Mouse (Mus musculus) liver, embryonic 13.5 days (tissue): ENCODE data around the gene Fbxo17. TPM values are rescaled to one million over a fixed set of nuclear protein-coding genes. Genes with fewer than 3 reads are reported as not detected.
"Not testable (repeated sequence)": the region's sequence is repeated elsewhere in the genome, so short reads cannot be mapped to it uniquely, and the experiment has no call there.

Source experiments
- ATAC-seq: fragments of 200-750 bp; cut with Nextera tagmentation; 2 replicates; pipeline ENCODE4 v1.8.0; 2017; ENCODE audit warnings: low read depth, mild to moderate bottlenecking, moderate number of reproducible peaks, moderate library complexity
- DNase-seq: peaks from one replicate; pipeline ENCODE4 v3.0.0; 2022
- H3K27ac ChIP-seq: fragments of 300-500 bp; sonication (generic); 2 replicates; pipeline ENCODE4 v1.5.1; 2015; ENCODE audit warnings: moderate library complexity, mild to moderate bottlenecking, inconsistent platforms
- H3K27me3 ChIP-seq: fragments of 300-500 bp; sonication (generic); 2 replicates; pipeline ENCODE4 v1.6.1; 2015; ENCODE audit warnings: mild to moderate bottlenecking, inconsistent platforms
- H3K36me3 ChIP-seq: fragments of 300-500 bp; sonication (generic); 2 replicates; pipeline ENCODE4 v1.6.1; 2015; ENCODE audit warnings: mild to moderate bottlenecking, inconsistent platforms
- H3K4me1 ChIP-seq: fragments of 300-500 bp; sonication (generic); replicated peaks from 2 replicates; pipeline ENCODE4 v1.6.1; 2015; ENCODE audit warnings: inconsistent platforms
- H3K4me2 ChIP-seq: fragments of 300-500 bp; sonication (generic); 2 replicates; pipeline ENCODE4 v1.6.1; 2015; ENCODE audit warnings: inconsistent platforms, mild to moderate bottlenecking, moderate library complexity
- H3K4me3 ChIP-seq: fragments of 300-500 bp; sonication (generic); replicated peaks from 2 replicates; pipeline ENCODE4 v1.5.1; 2015; ENCODE audit warnings: mild to moderate bottlenecking, inconsistent platforms
- H3K9ac ChIP-seq: fragments of 300-500 bp; sonication (generic); 2 replicates; pipeline ENCODE4 v1.6.1; 2015; ENCODE audit warnings: mild to moderate bottlenecking, inconsistent platforms
- H3K9me3 ChIP-seq: fragments of 300-500 bp; sonication (generic); replicated peaks from 2 replicates; pipeline ENCODE4 v1.6.1; 2016; ENCODE audit warnings: inconsistent platforms
- whole genome bisulfite sequencing: fragments of 180-500 bp; shearing (Covaris S2); methylation state at CpG from one replicate; pipeline ENCODE4 v1.1.7; 2015; ENCODE audit not compliant: insufficient replicate concordance; 5-methylcytosine and 5-hydroxymethylcytosine counted together
- polyA plus RNA-seq: library from polyadenylated mRNA; unstranded; fragments of >200 nt; fragmentation: Nextera tagmentation; extraction: Ambion mirVana; gene quantifications from 2 replicates; pipeline ENCODE4 v1.2.1, GENCODE M21; 2015

The Fbxo17 gene
- polyA plus RNA-seq, 1 experiment from 2014 or later, result 1.8 TPM

GRCm38 (mm10) chr7:28694423-28694822, 22.2 kb upstream of the Fbxo17 start:
- Histone ChIP-seq H3K36me3 (no peaks in the 10 kb centered on the region), H3K4me1 (peaks cover 15% of the 10 kb centered on the region), H3K9ac (no peak overlapping the region), H3K4me2 (no peak overlapping the region), H3K27ac (no peak overlapping the region), H3K9me3 (no peaks in the 10 kb centered on the region), H3K27me3 (peaks cover 38% of the 10 kb centered on the region), H3K4me3 (no peak overlapping the region)
- DNase-seq (no peak), ATAC-seq (no peak)
- 15% methylated on average over 14 of the region's 14 CpGs for WGBS

- 35% methylated on average over 8 of the region's 8 CpGs for WGBS
- H3K27ac ChIP-seq, result no peak overlapping the region
- no peak overlapping the region for H3K4me2 ChIP-seq
- H3K9me3 ChIP-seq, result no peaks in the 10 kb centered on the region
- H3K4me1 ChIP-seq, result peaks cover 15% of the 10 kb centered on the region
- no peak for DNase-seq
- no peak overlapping the region for H3K4me3 ChIP-seq
- no peak overlapping the region for H3K9ac ChIP-seq
- H3K36me3 ChIP-seq, result no peaks in the 10 kb centered on the region
- ATAC-seq, result no peak
- H3K27me3 ChIP-seq, result peaks cover 38% of the 10 kb centered on the region
Measured at GRCm38 (mm10) chr7:28694966-28695511, 21.6 kb upstream of the Fbxo17 start.

DNA sequence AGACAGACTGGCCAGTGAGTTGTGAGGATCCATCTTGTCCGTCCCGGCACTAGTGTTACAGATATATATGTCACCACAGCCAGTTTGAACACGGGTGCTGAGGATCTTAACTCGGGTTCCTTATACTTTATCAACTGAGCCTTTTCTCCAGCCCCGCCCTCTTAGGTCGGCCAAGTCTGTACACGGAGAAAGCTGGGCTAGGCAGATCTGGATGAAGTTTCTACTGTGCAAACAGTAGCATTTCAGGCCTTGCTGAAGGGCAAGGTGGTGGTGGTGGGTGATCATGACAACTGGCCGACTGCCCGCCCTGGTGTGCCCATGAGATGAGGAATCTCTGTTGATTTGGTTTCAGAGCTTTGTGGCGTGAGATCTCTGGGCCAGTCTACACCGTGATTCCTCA, 19.3 kb upstream of the Fbxo17 start:
- Histone ChIP-seq H3K4me1 (peaks cover 15% of the 10 kb centered on the region), H3K27ac (no peak overlapping the region), H3K9me3 (0 out of 2 replicates have a peak, but pooled peaks cover 4% of the 10 kb centered on the region), H3K4me2 (no peak overlapping the region), H3K4me3 (no peak overlapping the region), H3K9ac (no peak overlapping the region), H3K36me3 (no peaks in the 10 kb centered on the region), H3K27me3 (peaks cover 28% of the 10 kb centered on the region)
- 57% methylated on average over 11 of the region's 11 CpGs for WGBS
- ATAC-seq (no peak), DNase-seq (no peak)

DNA sequence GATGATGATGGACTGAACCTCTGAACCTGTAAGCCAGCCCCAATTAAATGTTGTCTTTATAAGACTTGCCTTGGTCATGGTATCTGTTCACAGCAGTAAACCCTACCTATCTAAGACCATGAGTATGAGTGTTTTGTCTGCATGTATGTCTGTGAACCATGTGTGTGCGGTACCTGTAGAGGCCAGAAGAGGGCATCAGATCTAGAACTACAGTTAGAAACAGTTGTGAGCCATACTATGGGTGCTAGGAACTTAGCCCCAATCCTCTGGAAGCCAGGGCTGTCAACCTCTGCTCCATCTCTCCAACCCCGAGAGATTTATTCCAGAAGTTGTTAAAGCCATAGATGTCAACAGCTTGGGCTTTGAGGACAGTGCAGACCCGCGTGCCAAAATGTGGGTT, 16.3 kb upstream of the Fbxo17 start:
- Histone ChIP-seq H3K9ac (no peak overlapping the region), H3K27ac (no peak overlapping the region), H3K4me2 (no peak overlapping the region), H3K4me3 (no peak overlapping the region), H3K9me3 (0 out of 2 replicates have a peak, but pooled peaks cover 4% of the 10 kb centered on the region), H3K36me3 (no peaks in the 10 kb centered on the region), H3K27me3 (no peaks in the 10 kb centered on the region), H3K4me1 (no peaks in the 10 kb centered on the region)
- whole genome bisulfite sequencing, result 71% methylated on average over 4 of the region's 4 CpGs
- DNase-seq, result no peak
- ATAC-seq, result no peak

DNA sequence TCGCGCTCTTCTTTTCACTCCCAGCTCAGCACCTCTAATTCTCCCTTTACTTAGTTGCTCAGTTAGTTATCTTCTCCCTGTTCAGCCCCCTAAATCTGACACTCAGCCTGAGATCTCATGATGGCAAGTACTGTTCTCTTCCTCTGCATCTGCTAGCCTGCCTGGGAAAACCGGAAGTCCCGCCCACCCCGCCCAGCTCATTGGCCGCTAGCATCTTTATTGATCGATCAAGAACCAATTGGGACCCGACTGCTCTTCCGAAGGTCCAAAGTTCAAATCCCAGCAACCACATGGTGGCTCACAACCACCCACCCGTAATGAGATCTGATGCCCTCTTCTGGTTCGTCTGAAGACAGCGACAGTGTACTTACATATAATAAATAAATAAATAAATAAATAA, 15.3 kb upstream of the Fbxo17 start:
- 79% methylated on average over 12 of the region's 12 CpGs for whole genome bisulfite sequencing
- not testable (repeated sequence) for H3K9ac ChIP-seq, H3K4me2 ChIP-seq, DNase-seq, H3K27ac ChIP-seq, ATAC-seq, H3K4me1 ChIP-seq, H3K27me3 ChIP-seq, H3K36me3 ChIP-seq, H3K4me3 ChIP-seq, H3K9me3 ChIP-seq

GRCm38 (mm10) chr7:28702601-28703143, 13.9 kb upstream of the Fbxo17 start:
- H3K36me3 ChIP-seq, result no peaks in the 10 kb centered on the region
- no peaks in the 10 kb centered on the region for H3K27me3 ChIP-seq
- 46% methylated on average over 9 of the region's 9 CpGs for WGBS
- H3K9ac ChIP-seq, result no peak overlapping the region
- H3K4me1 ChIP-seq, result no peaks in the 10 kb centered on the region
- no peak overlapping the region for H3K4me2 ChIP-seq
- ATAC-seq (no peak), DNase-seq (no peak)
- H3K4me3 ChIP-seq, result no peak overlapping the region
- no peak overlapping the region for H3K27ac ChIP-seq
- 0 out of 2 replicates have a peak, but pooled peaks cover 4% of the 10 kb centered on the region for H3K9me3 ChIP-seq

DNA sequence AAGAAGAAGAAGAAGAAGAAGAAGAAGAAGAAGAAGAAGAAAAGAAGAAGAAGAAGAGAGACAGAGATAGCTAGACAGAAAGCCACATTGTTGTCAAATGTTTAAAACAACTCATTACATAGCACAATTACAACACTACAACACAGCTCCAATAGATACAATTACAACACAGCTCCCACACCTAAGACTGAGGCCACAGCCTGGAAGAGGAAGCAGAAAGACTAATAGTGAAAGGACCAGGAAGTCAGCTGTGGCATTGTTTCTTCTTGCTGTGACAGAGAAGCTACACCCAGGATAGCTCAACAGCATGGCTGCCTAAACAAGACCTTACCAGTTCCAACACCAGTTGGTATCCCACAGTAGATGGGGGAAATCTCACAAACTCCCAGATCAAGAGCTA, 7.2 kb upstream of the Fbxo17 start:
- H3K36me3 ChIP-seq, result no peaks in the 10 kb centered on the region
- ATAC-seq, result no peak
- no peaks in the 10 kb centered on the region for H3K4me1 ChIP-seq
- no peak overlapping the region for H3K9ac ChIP-seq
- H3K4me2 ChIP-seq, result no peak overlapping the region
- H3K27ac ChIP-seq, result no peak overlapping the region
- H3K4me3 ChIP-seq, result no peak overlapping the region
- no peak for DNase-seq
- H3K9me3 ChIP-seq, result no peaks in the 10 kb centered on the region
- H3K27me3 ChIP-seq, result no peaks in the 10 kb centered on the region

GRCm38 (mm10) chr7:28710962-28711361, 5.6 kb upstream of the Fbxo17 start:
- Histone ChIP-seq H3K4me1 (no peaks in the 10 kb centered on the region), H3K36me3 (no peaks in the 10 kb centered on the region), H3K27me3 (0 out of 2 replicates have a peak, but pooled peaks cover 3% of the 10 kb centered on the region), H3K4me3 (no peak overlapping the region), H3K9ac (no peak overlapping the region), H3K9me3 (no peaks in the 10 kb centered on the region), H3K4me2 (no peak overlapping the region), H3K27ac (no peak overlapping the region)
- WGBS, result 55% methylated on average over 3 of the region's 3 CpGs
- ATAC-seq (no peak), DNase-seq (no peak)

DNA sequence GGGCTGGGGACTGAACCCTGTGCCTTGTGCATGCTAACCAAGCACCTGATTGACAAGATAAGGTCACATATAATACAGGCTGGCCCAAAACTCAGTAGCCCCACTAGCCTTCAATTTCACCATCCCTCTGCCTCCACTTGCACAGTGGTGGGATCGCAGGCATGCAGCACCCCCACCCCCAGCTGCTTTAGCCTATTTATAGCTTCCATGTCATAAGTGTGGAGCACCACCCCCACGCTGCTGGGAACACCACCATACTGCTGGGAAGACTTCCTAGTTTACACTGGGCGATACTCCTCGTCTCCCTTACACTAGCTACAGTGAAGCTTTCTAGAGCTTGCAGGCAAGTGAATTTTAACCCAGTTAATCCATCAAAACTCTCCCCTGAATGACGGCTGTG, 1.9 kb upstream of the Fbxo17 start:
- H3K4me2 ChIP-seq, result no peak overlapping the region
- no peaks in the 10 kb centered on the region for H3K36me3 ChIP-seq
- WGBS, result 59% methylated on average over 5 of the region's 5 CpGs
- H3K27ac ChIP-seq, result no peak overlapping the region
- DNase-seq, result no peak
- H3K27me3 ChIP-seq, result peaks cover 13% of the 10 kb centered on the region; the same call in 1 of the 2 replicates
- no peak overlapping the region for H3K4me3 ChIP-seq
- ATAC-seq, result no peak
- no peak overlapping the region for H3K9ac ChIP-seq
- H3K4me1 ChIP-seq, result peaks cover 8% of the 10 kb centered on the region; the same call in 1 of the 2 replicates
- H3K9me3 ChIP-seq, result no peaks in the 10 kb centered on the region

GRCm38 (mm10) chr7:28715598-28715997, 1.0 kb upstream of the Fbxo17 start:
- no peak overlapping the region for H3K4me3 ChIP-seq
- ATAC-seq, result no peak
- 76% methylated on average over 2 of the region's 2 CpGs for WGBS

GRCm38 (mm10) chr7:28717726-28718125, 1.1 kb downstream of the Fbxo17 start:
- H3K4me3 ChIP-seq, result no peak overlapping the region
- H3K4me2 ChIP-seq, result no peak overlapping the region
- H3K9ac ChIP-seq, result no peak overlapping the region
- no peak for ATAC-seq
- H3K27ac ChIP-seq, result no peak overlapping the region
- DNase-seq, result no peak
- WGBS, result 71% methylated on average over 10 of the region's 10 CpGs
- peaks cover 13% of the 10 kb centered on the region; the same call in 1 of the 2 replicates for H3K27me3 ChIP-seq
- H3K9me3 ChIP-seq, result no peaks in the 10 kb centered on the region
- H3K36me3 ChIP-seq, result no peaks in the 10 kb centered on the region
- H3K4me1 ChIP-seq, result peaks cover 8% of the 10 kb centered on the region; the same call in 1 of the 2 replicates

More at GRCm38 (mm10) chr7:28715598-28715997, 1.0 kb upstream of the Fbxo17 start:
- Histone ChIP-seq H3K4me2 (no peak overlapping the region), H3K9ac (no peak overlapping the region), H3K27ac (no peak overlapping the region), H3K36me3 (no peaks in the 10 kb centered on the region), H3K27me3 (peaks cover 13% of the 10 kb centered on the region; the same call in 1 of the 2 replicates), H3K9me3 (no peaks in the 10 kb centered on the region), H3K4me1 (peaks cover 8% of the 10 kb centered on the region; the same call in 1 of the 2 replicates)
- DNase-seq, result no peak

DNA sequence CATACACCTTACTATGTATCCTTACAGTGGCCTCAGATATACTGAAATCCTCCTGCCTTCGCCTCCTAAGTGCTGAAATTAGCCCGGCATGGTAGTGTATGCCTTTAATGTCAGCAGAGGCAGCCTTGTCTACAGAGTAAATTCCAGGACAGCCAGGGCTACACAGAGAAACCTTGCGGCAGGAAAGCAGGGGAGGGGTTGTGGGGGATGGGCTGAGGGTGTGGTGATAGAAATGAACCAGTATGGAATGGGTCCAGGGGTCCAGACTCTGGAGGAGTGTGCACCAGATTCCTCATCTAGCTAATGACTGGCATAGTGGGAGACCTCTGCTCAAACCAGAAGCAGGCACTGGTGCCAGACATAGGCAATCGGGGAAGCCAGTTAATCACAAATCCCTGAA, 2.6 kb downstream of the Fbxo17 start:
- peaks cover 8% of the 10 kb centered on the region; the same call in 1 of the 2 replicates for H3K4me1 ChIP-seq
- no peak for DNase-seq
- ATAC-seq, result no peak
- H3K4me3 ChIP-seq, result no peak overlapping the region
- H3K27me3 ChIP-seq, result peaks cover 13% of the 10 kb centered on the region; the same call in 1 of the 2 replicates
- WGBS, result 49% methylated on average over 4 of the region's 4 CpGs
- H3K27ac ChIP-seq, result no peak overlapping the region
- no peaks in the 10 kb centered on the region for H3K9me3 ChIP-seq
- H3K9ac ChIP-seq, result no peak overlapping the region
- no peak overlapping the region for H3K4me2 ChIP-seq
- H3K36me3 ChIP-seq, result no peaks in the 10 kb centered on the region
